Mouse (Mus musculus) heart, postnatal 0 days (tissue): ENCODE results near the gene Tbl1xr1.

Experiments used
- CTCF ChIP-seq: IDR thresholded peaks from 2 replicates; pipeline ENCODE4 v1.5.1; 2016; ENCODE audit warnings: antibody characterized with exemption, control low read depth, low read depth
- EP300 ChIP-seq: IDR thresholded peaks from 2 replicates; pipeline ENCODE4 v1.6.1; 2016; ENCODE audit warnings: antibody characterized with exemption, low read depth

DNA sequence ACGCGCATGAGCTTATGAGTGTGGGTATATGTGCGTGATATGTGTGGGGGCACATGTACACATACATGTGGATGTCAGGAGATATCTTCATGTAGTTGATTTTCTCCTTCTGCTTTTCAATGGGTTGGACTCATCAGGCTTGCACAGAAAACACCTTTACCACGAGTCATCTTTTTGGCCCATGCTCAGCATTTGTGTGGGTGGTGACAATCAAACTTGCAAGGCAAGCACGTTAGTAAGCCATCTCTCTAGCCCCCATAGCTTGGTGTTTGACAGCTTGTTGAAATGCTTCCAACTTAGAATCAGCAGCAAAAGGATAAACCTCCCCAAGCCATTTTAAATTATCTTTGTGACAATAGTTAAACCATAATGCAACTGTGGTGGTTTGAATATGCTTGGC lies 7.8 kb upstream of the Tbl1xr1 start:
- TF ChIP-seq CTCF (no peak), EP300 (no peak)
